ENCODE assay signal across 9 mouse cellular contexts in the genomic region with DNA sequence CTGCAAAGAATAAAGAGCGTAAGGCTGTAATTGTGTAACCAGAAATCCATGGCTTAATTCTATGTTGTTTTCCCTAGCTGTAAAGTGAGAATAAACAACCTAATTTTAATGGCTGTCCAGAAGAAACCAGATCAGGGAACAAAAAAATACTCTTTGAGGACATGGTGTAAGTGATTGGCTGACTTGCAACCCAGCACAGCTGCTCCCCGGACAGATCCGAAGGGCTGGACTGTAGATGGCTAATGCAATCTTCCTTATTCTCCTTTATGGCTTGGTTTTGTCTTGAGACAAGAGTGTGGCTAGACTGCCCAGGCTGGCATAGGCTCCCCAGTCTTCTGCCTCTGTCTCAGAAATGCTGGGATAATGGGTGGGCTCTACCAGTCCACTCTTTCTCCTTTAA. TPM values are rescaled to one million over a fixed set of nuclear protein-coding genes. Genes with fewer than 3 reads are reported as not detected.
DNase-seq lines count a peak whose midpoint lies in the region; ATAC-seq and TF ChIP-seq lines count a peak whose summit lies in the region.
"Had no signal": no experiment of that assay in that cellular context is flagged by ENCODE, and none has a peak within 500 bp of the region (broad histone marks: within the 10 kb centered on the region; RNA-seq: fewer than 3 reads in every experiment).

No protein-coding gene starts in this region.

- H3K9ac ChIP-seq in heart, embryonic 14.5 days (ENCODE audit: low read length) = no peak overlapping the region
- no peak overlapping the region for H3K9ac ChIP-seq in midbrain, embryonic 13.5 days (replicated peaks)
- H3K9ac ChIP-seq in midbrain, embryonic 14.5 days (replicated peaks; ENCODE audit: low read length) = no peak overlapping the region
- no peak overlapping the region for H3K9ac ChIP-seq in intestine, postnatal 0 days (ENCODE audit: low read depth, low read length)
- H3K9ac ChIP-seq in stomach, embryonic 14.5 days (replicated peaks; ENCODE audit: low read depth, low read length) = no peak overlapping the region

- H3K4me3 ChIP-seq in heart, embryonic 14.5 days (ENCODE audit: control insufficient read depth in 1 of 2, insufficient read depth in 1 of 2, low read depth in 1 of 2, low read length in 2 of 2) = no peak overlapping the region
- no peak overlapping the region for H3K4me3 ChIP-seq in midbrain, embryonic 13.5 days (replicated peaks)
- no peak overlapping the region for H3K4me3 ChIP-seq in midbrain, embryonic 14.5 days (replicated peaks; ENCODE audit: low read depth, low read length)
- H3K4me3 ChIP-seq in intestine, postnatal 0 days (ENCODE audit: low read depth, low read length) = no peak overlapping the region
- 0 out of 2 replicates have a peak overlapping the region, but pooled peaks have one; percentile 66 for H3K4me3 ChIP-seq in stomach, embryonic 14.5 days (ENCODE audit: low read depth, low read length)

- DNase-seq in heart, postnatal 4 days = no peak
- DNase-seq in midbrain, embryonic 14.5 days = no peak
- no peak for DNase-seq in thymus, adult 18-20 months
- DNase-seq: gastrocnemius, postnatal 14 days had no signal

- no peak for TF ChIP-seq CTCF in intestine, postnatal 0 days (IDR thresholded peaks at IDR 0.05; ENCODE audit: low read depth)

- peaks cover 31 to 51% of the 10 kb centered on the region in 2 experiments for H3K4me1 ChIP-seq in heart, embryonic 14.5 days (ENCODE audit: control insufficient read depth in 2 of 2, insufficient read depth in 2 of 2, low read length in 2 of 2)
- 0 out of 2 replicates have a peak, but pooled peaks cover 6% of the 10 kb centered on the region for H3K4me1 ChIP-seq in midbrain, embryonic 13.5 days (replicated peaks)
- H3K4me1 ChIP-seq in midbrain, embryonic 14.5 days (ENCODE audit: control insufficient read depth, insufficient read depth, low read length) = no peaks in the 10 kb centered on the region
- H3K4me1 ChIP-seq in intestine, postnatal 0 days (replicated peaks; ENCODE audit: control insufficient read depth, insufficient read depth, low read length) = peaks cover 8% of the 10 kb centered on the region
- H3K4me1 ChIP-seq in stomach, embryonic 14.5 days (ENCODE audit: control insufficient read depth, insufficient read depth, low read length) = peaks cover 27% of the 10 kb centered on the region

- peak overlapping the region; percentile 80 for H3K4me2 ChIP-seq in heart, embryonic 14.5 days (ENCODE audit: low read length)
- peak overlapping the region; percentile 79; the same call in 1 of the 2 replicates for H3K4me2 ChIP-seq in midbrain, embryonic 13.5 days (replicated peaks)
- no peak overlapping the region for H3K4me2 ChIP-seq in midbrain, embryonic 14.5 days (ENCODE audit: low read length)
- H3K4me2 ChIP-seq in intestine, postnatal 0 days (replicated peaks; ENCODE audit: low read depth) = peak overlapping the region; percentile 90
- H3K4me2 ChIP-seq in stomach, embryonic 14.5 days (replicated peaks; ENCODE audit: low read depth, low read length) = peak overlapping the region; percentile 72

- peak overlapping the region; percentile 1 to 99; a peak in 2 of 4 replicates for H3K27ac ChIP-seq in heart, embryonic 14.5 days (replicated peaks in 1 of 2; ENCODE audit: control insufficient read depth in 1 of 2, insufficient read depth in 1 of 2, low read depth in 2 of 2, low read length in 2 of 2)
- no peak overlapping the region for H3K27ac ChIP-seq in midbrain, embryonic 13.5 days
- H3K27ac ChIP-seq in midbrain, embryonic 14.5 days (replicated peaks; ENCODE audit: low read depth, low read length) = no peak overlapping the region
- no peak overlapping the region for H3K27ac ChIP-seq in intestine, postnatal 0 days (ENCODE audit: low read depth, low read length)
- no peak overlapping the region for H3K27ac ChIP-seq in stomach, embryonic 14.5 days (ENCODE audit: low read length)

- 86% methylated on average over 3 of the region's 3 CpGs for WGBS in heart, embryonic 14.5 days
- WGBS in midbrain, embryonic 13.5 days = 93% methylated on average over 3 of the region's 3 CpGs
- 91% methylated on average over 3 of the region's 3 CpGs for WGBS in midbrain, embryonic 14.5 days
- WGBS in intestine, postnatal 0 days = 45% methylated on average over 3 of the region's 3 CpGs
- 75% methylated on average over 3 of the region's 3 CpGs for WGBS in stomach, embryonic 14.5 days

- no peaks in the 10 kb centered on the region for H3K36me3 ChIP-seq in heart, embryonic 14.5 days (ENCODE audit: control insufficient read depth, insufficient read depth, low read length)
- H3K36me3 ChIP-seq in midbrain, embryonic 13.5 days = no peaks in the 10 kb centered on the region
- H3K36me3 ChIP-seq in midbrain, embryonic 14.5 days (ENCODE audit: control insufficient read depth, insufficient read depth, low read length) = no peaks in the 10 kb centered on the region
- no peaks in the 10 kb centered on the region for H3K36me3 ChIP-seq in intestine, postnatal 0 days (ENCODE audit: control insufficient read depth, insufficient read depth)
- no peaks in the 10 kb centered on the region for H3K36me3 ChIP-seq in stomach, embryonic 14.5 days (ENCODE audit: control insufficient read depth, insufficient read depth, low read length)

- 0 out of 2 replicates have a peak, but pooled peaks cover 2% of the 10 kb centered on the region for H3K9me3 ChIP-seq in heart, embryonic 14.5 days (ENCODE audit: control insufficient read depth, low read length)
- H3K9me3 ChIP-seq in midbrain, embryonic 13.5 days = no peaks in the 10 kb centered on the region
- H3K9me3 ChIP-seq in midbrain, embryonic 14.5 days (ENCODE audit: control insufficient read depth, low read length) = no peaks in the 10 kb centered on the region
- H3K9me3 ChIP-seq in intestine, postnatal 0 days (ENCODE audit: control insufficient read depth) = no peaks in the 10 kb centered on the region
- no peaks in the 10 kb centered on the region for H3K9me3 ChIP-seq in stomach, embryonic 14.5 days (ENCODE audit: control insufficient read depth, low read depth, low read length)

- H3K27me3 ChIP-seq in heart, embryonic 14.5 days (ENCODE audit: control insufficient read depth, insufficient read depth, low read length) = no peaks in the 10 kb centered on the region
- H3K27me3 ChIP-seq in midbrain, embryonic 13.5 days = peaks cover 3% of the 10 kb centered on the region; the same call in 1 of the 2 replicates
- H3K27me3 ChIP-seq in midbrain, embryonic 14.5 days (ENCODE audit: control insufficient read depth, insufficient read depth, low read length) = no peaks in the 10 kb centered on the region
- H3K27me3 ChIP-seq in intestine, postnatal 0 days (replicated peaks; ENCODE audit: control insufficient read depth, insufficient read depth, low read length) = no peaks in the 10 kb centered on the region
- H3K27me3 ChIP-seq in stomach, embryonic 14.5 days (ENCODE audit: control insufficient read depth, insufficient read depth, low read length) = no peaks in the 10 kb centered on the region

- ATAC-seq in heart, embryonic 14.5 days (ENCODE audit: insufficient number of reproducible peaks, insufficient read depth, low FRiP score, low read depth) = no peak
- no peak for ATAC-seq in midbrain, embryonic 13.5 days
- ATAC-seq in midbrain, embryonic 14.5 days (ENCODE audit: low FRiP score, low TSS enrichment) = no peak
- ATAC-seq in intestine, postnatal 0 days = no peak
- ATAC-seq in stomach, embryonic 14.5 days (ENCODE audit: insufficient number of reproducible peaks, insufficient read depth, low FRiP score, low read depth) = no peak
- no peak for ATAC-seq in erythroblast, adult 5-6 weeks (replicated peaks; ENCODE audit: low FRiP score, poor library complexity, severe bottlenecking)

RNA-seq across cellular contexts. Expression of a gene that starts 1.4 kb away (rescaled TPM):
- polyA plus RNA-seq in heart, embryonic 14.5 days (2014; fragmentation: Nextera tagmentation; extraction: Ambion mirVana) = 8.6 and 8.9 TPM in 2 replicates
- 10 to 100 TPM; 34.1 to 35.2 TPM for total RNA-seq in heart, postnatal 4 days (2021)
- polyA plus RNA-seq in midbrain, embryonic 13.5 days (2015; fragmentation: Nextera tagmentation; extraction: Ambion mirVana) = 1.7 and 1.9 TPM in 2 replicates
- 1.5 and 1.7 TPM in 2 replicates for polyA plus RNA-seq in midbrain, embryonic 14.5 days (2014; fragmentation: Nextera tagmentation; extraction: Ambion mirVana)
- 33.1 and 37.5 TPM in 2 replicates for polyA plus RNA-seq in intestine, postnatal 0 days (2015; fragmentation: Nextera tagmentation; extraction: Ambion mirVana)
- polyA plus RNA-seq in stomach, embryonic 14.5 days (2014; fragmentation: Nextera tagmentation; extraction: Ambion mirVana) = 8.8 and 10.2 TPM in 2 replicates
- 4.8 and 6.5 TPM in 2 replicates for total RNA-seq in erythroblast, adult 5-6 weeks (2015; ENCODE audit: low replicate concordance)
- total RNA-seq in erythroblast, adult 5-6 weeks (2017; ENCODE audit: low replicate concordance) = 4.2 and 7.0 TPM in 2 replicates

RNA-seq across cellular contexts. Expression of a gene that starts 52.6 kb away (rescaled TPM):
- 6.0 and 6.3 TPM in 2 replicates for polyA plus RNA-seq in heart, embryonic 14.5 days (2014; fragmentation: Nextera tagmentation; extraction: Ambion mirVana)
- 10 to 100 TPM; 26.2 to 26.7 TPM for total RNA-seq in heart, postnatal 4 days (2021)
- 4.0 and 4.8 TPM in 2 replicates for polyA plus RNA-seq in midbrain, embryonic 13.5 days (2015; fragmentation: Nextera tagmentation; extraction: Ambion mirVana)
- 3.3 and 4.2 TPM in 2 replicates for polyA plus RNA-seq in midbrain, embryonic 14.5 days (2014; fragmentation: Nextera tagmentation; extraction: Ambion mirVana)
- polyA plus RNA-seq in intestine, postnatal 0 days (2015; fragmentation: Nextera tagmentation; extraction: Ambion mirVana) = 26.4 and 26.5 TPM in 2 replicates
- polyA plus RNA-seq in stomach, embryonic 14.5 days (2014; fragmentation: Nextera tagmentation; extraction: Ambion mirVana) = 15.9 and 19.2 TPM in 2 replicates
- not detected in 2 replicates for total RNA-seq in erythroblast, adult 5-6 weeks (2015; ENCODE audit: low replicate concordance)
- total RNA-seq in erythroblast, adult 5-6 weeks (2017; ENCODE audit: low replicate concordance) = 0.42 TPM in 1 of 2 replicates, not detected in the other

Comparison
In these comparisons a context has a peak if more than half of its experiments do, and no peak if none do; other contexts are left out.
1. H3K27ac ChIP-seq: peak in heart, embryonic 14.5 days (2 of 2); none in midbrain, embryonic 13.5 days (single experiment), midbrain, embryonic 14.5 days (single experiment), intestine, postnatal 0 days (single experiment) and stomach, embryonic 14.5 days (single experiment).